Mouse (Mus musculus): ENCODE data around the gene Car10. TPM values are rescaled to one million over a fixed set of nuclear protein-coding genes. Genes with fewer than 3 reads are reported as not detected.

Car10 gene
- polyA plus RNA-seq, 1 experiment from 2014 or later: not detected

- Histone ChIP-seq H3K4me1 (replicated peaks; ENCODE audit: control insufficient read depth, insufficient read depth, low read length) (no peaks in the 10 kb centered on the region), H3K27ac (ENCODE audit: low read length) (no peak overlapping the region), H3K4me2 (ENCODE audit: low read depth, low read length) (no peak overlapping the region), H3K36me3 (ENCODE audit: control insufficient read depth, insufficient read depth, low read length) (no peaks in the 10 kb centered on the region), H3K4me3 (ENCODE audit: low read length) (no peak overlapping the region), H3K27me3 (ENCODE audit: control insufficient read depth, insufficient read depth, low read depth, low read length) (no peaks in the 10 kb centered on the region), H3K9me3 (ENCODE audit: control insufficient read depth, low read length) (no peaks in the 10 kb centered on the region), H3K9ac (ENCODE audit: low read length) (no peak overlapping the region)
- WGBS: 77% methylated on average over 11 of the region's 11 CpGs
- no peak for ATAC-seq (ENCODE audit: low read depth)
These were observed 392.5 kb downstream of the Car10 start for GRCm38 (mm10) chr11:93490211-93490820.

- Histone ChIP-seq H3K4me2 (ENCODE audit: low read depth, low read length) (no peak overlapping the region), H3K27ac (ENCODE audit: low read length) (no peak overlapping the region), H3K4me3 (ENCODE audit: low read length) (no peak overlapping the region), H3K4me1 (replicated peaks; ENCODE audit: control insufficient read depth, insufficient read depth, low read length) (no peaks in the 10 kb centered on the region), H3K36me3 (ENCODE audit: control insufficient read depth, insufficient read depth, low read length) (no peaks in the 10 kb centered on the region), H3K9me3 (ENCODE audit: control insufficient read depth, low read length) (no peaks in the 10 kb centered on the region), H3K27me3 (ENCODE audit: control insufficient read depth, insufficient read depth, low read depth, low read length) (no peaks in the 10 kb centered on the region), H3K9ac (ENCODE audit: low read length) (no peak overlapping the region)
- 61% methylated on average over 6 of the region's 6 CpGs for WGBS
- ATAC-seq (ENCODE audit: low read depth): no peak
These were observed 400.1 kb downstream of the Car10 start for GRCm38 (mm10) chr11:93497896-93498295.

GRCm38 (mm10) chr11:93500442-93500841 is 402.6 kb downstream of the Car10 start:
- no peaks in the 10 kb centered on the region for H3K9me3 ChIP-seq (ENCODE audit: control insufficient read depth, low read length)
- no peak overlapping the region for H3K4me3 ChIP-seq (ENCODE audit: low read length)
- no peaks in the 10 kb centered on the region for H3K4me1 ChIP-seq (replicated peaks; ENCODE audit: control insufficient read depth, insufficient read depth, low read length)
- H3K27ac ChIP-seq (ENCODE audit: low read length): no peak overlapping the region
- H3K36me3 ChIP-seq (ENCODE audit: control insufficient read depth, insufficient read depth, low read length): no peaks in the 10 kb centered on the region
- WGBS: 38% methylated on average over 4 of the region's 4 CpGs
- ATAC-seq (ENCODE audit: low read depth): no peak
- no peaks in the 10 kb centered on the region for H3K27me3 ChIP-seq (ENCODE audit: control insufficient read depth, insufficient read depth, low read depth, low read length)
- H3K9ac ChIP-seq (ENCODE audit: low read length): no peak overlapping the region
- no peak overlapping the region for H3K4me2 ChIP-seq (ENCODE audit: low read depth, low read length)

- 73% methylated on average over 5 of the region's 5 CpGs for WGBS
- ATAC-seq (ENCODE audit: low read depth): no peak
- Histone ChIP-seq H3K9ac (ENCODE audit: low read length) (no peak overlapping the region), H3K27ac (ENCODE audit: low read length) (no peak overlapping the region), H3K27me3 (ENCODE audit: control insufficient read depth, insufficient read depth, low read depth, low read length) (no peaks in the 10 kb centered on the region), H3K36me3 (ENCODE audit: control insufficient read depth, insufficient read depth, low read length) (no peaks in the 10 kb centered on the region), H3K4me3 (ENCODE audit: low read length) (no peak overlapping the region), H3K9me3 (ENCODE audit: control insufficient read depth, low read length) (no peaks in the 10 kb centered on the region), H3K4me2 (ENCODE audit: low read depth, low read length) (no peak overlapping the region), H3K4me1 (replicated peaks; ENCODE audit: control insufficient read depth, insufficient read depth, low read length) (no peaks in the 10 kb centered on the region)
These were observed 403.8 kb downstream of the Car10 start for GRCm38 (mm10) chr11:93501671-93502070.

GRCm38 (mm10) chr11:93502864-93503263 is 405.0 kb downstream of the Car10 start:
- Histone ChIP-seq H3K9me3 (ENCODE audit: control insufficient read depth, low read length) (no peaks in the 10 kb centered on the region), H3K27ac (ENCODE audit: low read length) (no peak overlapping the region), H3K9ac (ENCODE audit: low read length) (no peak overlapping the region), H3K36me3 (ENCODE audit: control insufficient read depth, insufficient read depth, low read length) (no peaks in the 10 kb centered on the region), H3K4me3 (ENCODE audit: low read length) (no peak overlapping the region), H3K4me2 (ENCODE audit: low read depth, low read length) (no peak overlapping the region), H3K27me3 (ENCODE audit: control insufficient read depth, insufficient read depth, low read depth, low read length) (no peaks in the 10 kb centered on the region), H3K4me1 (replicated peaks; ENCODE audit: control insufficient read depth, insufficient read depth, low read length) (no peaks in the 10 kb centered on the region)
- WGBS: 52% methylated on average over 3 of the region's 3 CpGs
- ATAC-seq (ENCODE audit: low read depth): no peak

- Histone ChIP-seq H3K4me2 (ENCODE audit: low read depth, low read length) (no peak overlapping the region), H3K36me3 (ENCODE audit: control insufficient read depth, insufficient read depth, low read length) (no peaks in the 10 kb centered on the region), H3K27me3 (ENCODE audit: control insufficient read depth, insufficient read depth, low read depth, low read length) (no peaks in the 10 kb centered on the region), H3K9me3 (ENCODE audit: control insufficient read depth, low read length) (no peaks in the 10 kb centered on the region), H3K9ac (ENCODE audit: low read length) (no peak overlapping the region), H3K27ac (ENCODE audit: low read length) (no peak overlapping the region), H3K4me3 (ENCODE audit: low read length) (no peak overlapping the region), H3K4me1 (replicated peaks; ENCODE audit: control insufficient read depth, insufficient read depth, low read length) (no peaks in the 10 kb centered on the region)
- no peak for ATAC-seq (ENCODE audit: low read depth)
- 26% methylated on average over 2 of the region's 2 CpGs for WGBS
These were observed 405.6 kb downstream of the Car10 start for GRCm38 (mm10) chr11:93503469-93503868.

- H3K36me3 ChIP-seq (ENCODE audit: control insufficient read depth, insufficient read depth, low read length): no peaks in the 10 kb centered on the region
- no peak overlapping the region for H3K4me3 ChIP-seq (ENCODE audit: low read length)
- H3K4me1 ChIP-seq (replicated peaks; ENCODE audit: control insufficient read depth, insufficient read depth, low read length): no peaks in the 10 kb centered on the region
- H3K9me3 ChIP-seq (ENCODE audit: control insufficient read depth, low read length): no peaks in the 10 kb centered on the region
- H3K4me2 ChIP-seq (ENCODE audit: low read depth, low read length): no peak overlapping the region
- no peaks in the 10 kb centered on the region for H3K27me3 ChIP-seq (ENCODE audit: control insufficient read depth, insufficient read depth, low read depth, low read length)
- H3K9ac ChIP-seq (ENCODE audit: low read length): no peak overlapping the region
- no peak for ATAC-seq (ENCODE audit: low read depth)
- H3K27ac ChIP-seq (ENCODE audit: low read length): no peak overlapping the region
- 60% methylated on average over 11 of the region's 11 CpGs for WGBS
These were observed 411.9 kb downstream of the Car10 start for GRCm38 (mm10) chr11:93509527-93510235.

- Histone ChIP-seq H3K27ac (ENCODE audit: low read length) (no peak overlapping the region), H3K27me3 (ENCODE audit: control insufficient read depth, insufficient read depth, low read depth, low read length) (no peaks in the 10 kb centered on the region), H3K36me3 (ENCODE audit: control insufficient read depth, insufficient read depth, low read length) (no peaks in the 10 kb centered on the region), H3K4me1 (replicated peaks; ENCODE audit: control insufficient read depth, insufficient read depth, low read length) (no peaks in the 10 kb centered on the region), H3K9me3 (ENCODE audit: control insufficient read depth, low read length) (no peaks in the 10 kb centered on the region), H3K4me3 (ENCODE audit: low read length) (no peak overlapping the region), H3K4me2 (ENCODE audit: low read depth, low read length) (no peak overlapping the region), H3K9ac (ENCODE audit: low read length) (no peak overlapping the region)
- ATAC-seq (ENCODE audit: low read depth): no peak
- 71% methylated on average over 2 of the region's 2 CpGs for WGBS
These were observed 415.0 kb downstream of the Car10 start for GRCm38 (mm10) chr11:93512843-93513242.

- Histone ChIP-seq H3K27ac (ENCODE audit: low read length) (no peak overlapping the region), H3K4me1 (replicated peaks; ENCODE audit: control insufficient read depth, insufficient read depth, low read length) (no peaks in the 10 kb centered on the region), H3K36me3 (ENCODE audit: control insufficient read depth, insufficient read depth, low read length) (no peaks in the 10 kb centered on the region), H3K4me2 (ENCODE audit: low read depth, low read length) (no peak overlapping the region), H3K4me3 (ENCODE audit: low read length) (no peak overlapping the region), H3K27me3 (ENCODE audit: control insufficient read depth, insufficient read depth, low read depth, low read length) (no peaks in the 10 kb centered on the region), H3K9me3 (ENCODE audit: control insufficient read depth, low read length) (no peaks in the 10 kb centered on the region), H3K9ac (ENCODE audit: low read length) (no peak overlapping the region)
- ATAC-seq (ENCODE audit: low read depth): no peak
- 36% methylated on average over 2 of the region's 2 CpGs for WGBS
These were observed 416.6 kb downstream of the Car10 start for GRCm38 (mm10) chr11:93514396-93514795.
